Mouse (Mus musculus) hindbrain, embryonic 13.5 days (tissue): ENCODE data around the gene Emp3. TPM values are rescaled to one million over a fixed set of nuclear protein-coding genes. Genes with fewer than 3 reads are reported as not detected.
"Not testable (repeated sequence)": the region's sequence is repeated elsewhere in the genome, so short reads cannot be mapped to it uniquely, and the experiment has no call there.

Experiments used
- ATAC-seq: fragments of 200-750 bp; cut with Nextera tagmentation; 2 replicates; pipeline ENCODE4 v1.8.0; 2017; ENCODE audit warnings: moderate TSS enrichment; ENCODE audit not compliant: low FRiP score
- H3K27ac ChIP-seq: fragments of 300-500 bp; sonication (generic); 2 replicates; pipeline ENCODE4 v1.5.1; 2015; ENCODE audit warnings: inconsistent platforms, mild to moderate bottlenecking, moderate library complexity
- H3K27me3 ChIP-seq: fragments of 300-500 bp; sonication (generic); 2 replicates; pipeline ENCODE4 v1.6.1; 2015; ENCODE audit warnings: mild to moderate bottlenecking, inconsistent platforms
- H3K36me3 ChIP-seq: fragments of 300-500 bp; sonication (generic); 2 replicates; pipeline ENCODE4 v1.6.1; 2015; ENCODE audit warnings: mild to moderate bottlenecking, inconsistent platforms
- H3K4me1 ChIP-seq: fragments of 300-500 bp; sonication (generic); replicated peaks from 2 replicates; pipeline ENCODE4 v1.6.1; 2015; ENCODE audit warnings: inconsistent platforms
- H3K4me2 ChIP-seq: fragments of 300-500 bp; sonication (generic); 2 replicates; pipeline ENCODE4 v1.6.1; 2015; ENCODE audit warnings: inconsistent platforms, mild to moderate bottlenecking, moderate library complexity
- H3K4me3 ChIP-seq: fragments of 300-500 bp; sonication (generic); 2 replicates; pipeline ENCODE4 v1.5.1; 2015; ENCODE audit warnings: mild to moderate bottlenecking, inconsistent platforms
- H3K9ac ChIP-seq: fragments of 300-500 bp; sonication (generic); 2 replicates; pipeline ENCODE4 v1.6.1; 2015; ENCODE audit warnings: mild to moderate bottlenecking, inconsistent platforms
- H3K9me3 ChIP-seq: fragments of 300-500 bp; sonication (generic); 2 replicates; pipeline ENCODE4 v1.6.1; 2016; ENCODE audit warnings: inconsistent platforms
- WGBS: fragments of 180-500 bp; shearing (Covaris S2); methylation state at CpG from one replicate; pipeline ENCODE4 v1.1.7; 2015; 5-methylcytosine and 5-hydroxymethylcytosine counted together
- polyA plus RNA-seq: library from polyadenylated mRNA; unstranded; fragments of >200 nt; fragmentation: Nextera tagmentation; extraction: Ambion mirVana; gene quantifications from 2 replicates; pipeline ENCODE4 v1.2.1, GENCODE M21; 2015

Emp3 gene
- polyA plus RNA-seq = 33.7 and 45.9 TPM in 2 replicates

DNA sequence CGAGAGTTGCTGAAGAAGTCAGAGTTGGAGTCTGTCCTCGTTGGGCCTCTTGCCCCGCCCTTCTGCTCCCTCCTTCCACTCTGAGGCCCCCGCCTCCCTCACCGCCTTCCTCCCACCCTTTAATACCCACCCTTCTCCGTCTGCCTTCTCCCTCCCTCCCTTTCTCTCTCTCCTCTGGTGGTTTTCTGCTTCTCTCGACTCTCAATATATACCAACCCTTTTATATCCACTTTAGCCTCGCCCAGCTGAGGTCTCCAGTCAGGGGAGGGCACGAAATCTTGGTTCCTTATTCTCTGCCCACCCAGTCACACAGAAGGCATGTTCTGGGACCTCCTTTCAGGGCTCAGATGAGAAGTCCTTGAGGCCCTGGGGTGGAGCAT is at the start of gene Emp3:
Emp3 (minus strand) TSS at position 163 of the 380 bp plus-strand sequence.
- peak within 1 kb of the TSS; percentile 11 for H3K4me3 ChIP-seq

DNA sequence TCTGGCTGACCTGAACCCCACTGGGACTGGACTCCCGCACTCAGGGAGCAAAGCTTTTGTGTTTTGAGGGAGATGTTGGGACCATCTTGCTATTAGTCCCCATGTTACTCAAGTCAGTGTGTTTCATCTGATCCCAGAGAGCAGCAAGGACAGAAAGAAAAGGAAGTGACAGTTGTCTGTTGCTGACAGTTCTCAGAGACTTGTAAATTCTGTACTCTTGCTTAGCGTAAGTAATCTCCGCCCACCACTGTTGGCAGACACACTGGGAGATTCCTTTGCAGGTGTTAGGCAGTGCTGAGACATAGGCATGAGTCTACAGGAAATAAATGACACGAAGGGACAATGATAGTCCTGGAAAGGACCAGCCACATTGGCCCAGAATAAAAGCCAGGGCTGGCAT is 35.4 kb upstream of the Emp3 start:
- ATAC-seq = no peak
- Histone ChIP-seq H3K4me1 (no peaks in the 10 kb centered on the region), H3K9me3 (no peaks in the 10 kb centered on the region), H3K36me3 (no peaks in the 10 kb centered on the region), H3K27me3 (no peaks in the 10 kb centered on the region), H3K4me2 (no peak overlapping the region), H3K27ac (no peak overlapping the region), H3K9ac (no peak overlapping the region), H3K4me3 (no peak overlapping the region)
- 72% methylated on average over 4 of the region's 4 CpGs for WGBS

More for the DNA sequence above, at the start of gene Emp3:
- Histone ChIP-seq H3K4me1 (peaks cover 31% of the 10 kb centered on the region), H3K4me2 (peak within 1 kb of the TSS; percentile 32), H3K27me3 (peaks cover 16% of the 10 kb centered on the region; the same call in 1 of the 2 replicates), H3K9me3 (no peaks in the 10 kb centered on the region), H3K27ac (no peak within 1 kb of the TSS), H3K36me3 (no peaks in the 10 kb centered on the region), H3K9ac (peak within 1 kb of the TSS; percentile 58; the same call in 1 of the 2 replicates)
- WGBS = 59% methylated on average over 9 of the region's 9 CpGs
- no peak for ATAC-seq

DNA sequence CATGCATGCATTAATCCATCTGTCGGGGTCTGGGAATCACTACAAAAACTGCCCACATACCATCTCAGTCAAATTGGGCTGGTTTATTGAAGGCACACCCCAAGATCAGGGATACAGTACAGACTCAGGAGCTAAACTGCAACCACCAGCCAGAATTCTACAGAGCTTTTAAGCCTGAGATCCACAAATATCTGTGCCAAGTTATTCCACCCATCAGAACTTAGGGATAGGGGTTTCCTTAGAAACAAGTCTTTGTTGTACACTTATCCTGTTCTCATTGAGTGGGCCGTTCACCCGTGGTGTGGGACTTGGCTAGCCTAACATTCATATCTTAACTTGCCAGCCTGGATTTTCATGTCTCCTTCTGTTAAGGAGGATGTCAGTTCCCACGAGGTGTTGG is 27.9 kb upstream of the Emp3 start:
- Histone ChIP-seq H3K9ac (no peak overlapping the region), H3K27me3 (no peaks in the 10 kb centered on the region), H3K9me3 (no peaks in the 10 kb centered on the region), H3K4me1 (no peaks in the 10 kb centered on the region), H3K4me3 (no peak overlapping the region), H3K4me2 (no peak overlapping the region), H3K36me3 (no peaks in the 10 kb centered on the region), H3K27ac (no peak overlapping the region)
- no peak for ATAC-seq
- WGBS = 82% methylated on average over 4 of the region's 4 CpGs

DNA sequence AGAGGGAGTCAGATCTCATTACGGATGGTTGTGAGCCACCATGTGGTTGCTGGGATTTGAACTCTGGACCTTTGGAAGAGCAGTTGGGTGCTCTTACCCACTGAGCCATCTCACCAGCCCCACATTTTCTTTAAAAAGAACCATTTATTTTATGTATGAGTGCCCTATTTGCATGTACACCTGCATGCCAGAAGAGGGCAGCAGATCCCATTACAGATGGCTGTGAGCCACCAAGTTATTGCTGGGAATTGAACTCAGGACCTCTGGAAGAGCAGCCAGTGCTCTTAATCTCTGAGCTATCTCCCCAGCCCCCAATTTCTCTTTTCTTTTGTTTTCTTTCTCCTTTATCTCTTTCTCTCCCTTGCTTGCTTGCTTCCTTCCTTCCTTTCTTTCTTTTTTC is 22.1 kb upstream of the Emp3 start:
- H3K4me3 ChIP-seq, H3K27me3 ChIP-seq, H3K9me3 ChIP-seq, H3K27ac ChIP-seq, H3K9ac ChIP-seq, ATAC-seq, H3K4me1 ChIP-seq, H3K4me2 ChIP-seq, H3K36me3 ChIP-seq: not testable (repeated sequence)
- 78% methylated on average over 1 of the region's 1 CpGs for WGBS

DNA sequence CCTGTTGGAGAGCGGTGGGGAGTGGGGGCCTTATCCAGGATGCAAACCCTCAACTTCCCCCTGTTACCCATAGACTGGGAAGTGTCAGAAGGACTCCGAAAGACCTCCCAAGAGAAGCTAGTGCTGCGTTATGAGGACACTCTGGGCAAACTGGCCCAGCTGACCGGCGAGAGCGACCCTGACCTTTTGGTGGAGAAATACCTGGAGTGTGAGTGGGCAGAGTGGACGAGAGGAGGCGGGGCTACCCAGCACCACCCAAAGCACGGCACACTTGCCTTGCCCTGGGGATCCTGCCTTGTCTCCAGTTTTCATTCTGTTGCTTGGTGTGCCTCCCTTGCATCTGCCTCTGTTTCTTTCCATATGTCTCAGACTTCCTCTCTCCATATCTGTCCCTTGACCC is 20.8 kb upstream of the Emp3 start:
- H3K27me3 ChIP-seq = no peaks in the 10 kb centered on the region
- no peak overlapping the region for H3K27ac ChIP-seq
- no peak for ATAC-seq

DNA sequence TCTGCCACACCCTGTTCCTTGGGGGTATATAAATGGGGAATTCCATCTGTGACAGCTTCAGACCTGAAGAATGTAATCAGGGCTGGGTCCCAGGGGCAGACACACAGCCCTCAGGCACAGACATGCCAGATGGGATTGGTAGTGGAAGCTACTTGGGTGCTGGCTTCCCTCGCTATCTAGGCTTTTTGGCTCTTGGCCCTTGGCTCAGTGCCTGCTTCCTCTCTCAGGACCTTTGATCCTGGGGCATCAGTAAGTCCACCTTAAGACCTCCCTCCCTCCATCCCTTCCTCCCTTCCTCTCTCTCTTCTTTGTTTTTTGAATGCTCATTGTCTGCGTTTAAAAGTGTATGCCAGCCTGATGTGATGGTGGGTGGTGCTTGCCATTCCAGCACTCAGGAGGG is 18.6 kb upstream of the Emp3 start:
- Histone ChIP-seq H3K9me3 (no peaks in the 10 kb centered on the region), H3K4me3 (no peak overlapping the region), H3K9ac (no peak overlapping the region), H3K27ac (no peak overlapping the region), H3K4me1 (no peaks in the 10 kb centered on the region), H3K36me3 (no peaks in the 10 kb centered on the region), H3K4me2 (no peak overlapping the region), H3K27me3 (no peaks in the 10 kb centered on the region)
- no peak for ATAC-seq
- WGBS = 41% methylated on average over 2 of the region's 2 CpGs

More for the DNA sequence above, 20.8 kb upstream of the Emp3 start:
- H3K4me3 ChIP-seq = no peak overlapping the region
- no peaks in the 10 kb centered on the region for H3K36me3 ChIP-seq
- WGBS = 90% methylated on average over 9 of the region's 9 CpGs
- H3K4me2 ChIP-seq = no peak overlapping the region
- no peaks in the 10 kb centered on the region for H3K9me3 ChIP-seq
- H3K9ac ChIP-seq = no peak overlapping the region
- H3K4me1 ChIP-seq = no peaks in the 10 kb centered on the region

DNA sequence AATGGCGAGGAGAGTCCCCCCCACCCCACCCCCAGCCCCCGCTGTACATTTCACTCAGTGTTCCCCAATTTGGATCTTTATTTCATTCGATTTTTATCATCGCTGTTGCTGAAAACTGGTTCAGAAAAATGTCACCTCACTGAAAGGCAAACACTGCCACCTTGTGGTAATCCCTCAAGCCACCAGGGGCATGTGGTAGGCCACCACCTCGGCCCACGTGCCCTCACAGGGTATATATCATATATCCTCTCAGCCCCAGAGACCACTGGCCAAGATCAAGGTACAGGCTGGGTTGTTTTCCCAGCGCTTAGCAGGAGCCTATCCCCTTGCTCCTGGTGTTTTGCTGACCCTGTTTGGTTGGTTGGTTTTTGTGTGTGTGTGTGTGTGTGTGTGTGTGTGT is 13.9 kb upstream of the Emp3 start:
- H3K4me2 ChIP-seq = no peak overlapping the region
- WGBS = 31% methylated on average over 7 of the region's 7 CpGs
- no peaks in the 10 kb centered on the region; the same call in 1 of the 2 replicates for H3K9me3 ChIP-seq
- no peak overlapping the region for H3K4me3 ChIP-seq
- no peak overlapping the region for H3K27ac ChIP-seq
- no peaks in the 10 kb centered on the region for H3K4me1 ChIP-seq
- H3K9ac ChIP-seq = no peak overlapping the region
- H3K36me3 ChIP-seq = no peaks in the 10 kb centered on the region
- no peak for ATAC-seq
- H3K27me3 ChIP-seq = no peaks in the 10 kb centered on the region

GRCm38 (mm10) chr7:45933766-45934165 is 12.6 kb upstream of the Emp3 start:
- ATAC-seq, H3K27ac ChIP-seq, H3K4me3 ChIP-seq, H3K9me3 ChIP-seq, H3K4me1 ChIP-seq, H3K36me3 ChIP-seq, H3K27me3 ChIP-seq, H3K4me2 ChIP-seq, H3K9ac ChIP-seq: not testable (repeated sequence)
- 89% methylated on average over 12 of the region's 12 CpGs for WGBS

DNA sequence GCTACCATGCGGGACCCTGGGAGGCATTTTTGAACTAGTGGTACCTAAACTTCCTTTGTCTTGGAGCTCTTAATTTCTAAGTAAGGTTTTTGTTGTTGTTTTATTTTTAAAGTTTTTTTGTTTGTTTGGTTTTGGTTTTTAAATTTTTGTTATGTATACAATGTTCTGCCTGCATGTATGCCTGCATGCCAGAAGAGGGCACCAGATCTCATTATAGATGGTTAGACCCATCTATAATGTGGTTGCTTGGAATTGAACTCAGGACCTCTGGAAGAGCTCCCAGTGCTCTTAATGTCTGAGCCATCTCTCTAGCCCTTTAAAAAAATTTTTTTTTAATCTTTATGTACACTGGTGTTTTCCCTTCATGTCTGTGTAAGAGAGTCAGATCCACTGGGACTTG is 8.5 kb upstream of the Emp3 start:
- no peak overlapping the region for H3K27ac ChIP-seq
- peaks cover 29% of the 10 kb centered on the region for H3K27me3 ChIP-seq
- no peak overlapping the region for H3K4me2 ChIP-seq
- no peak for ATAC-seq
- no peaks in the 10 kb centered on the region; the same call in 1 of the 2 replicates for H3K9me3 ChIP-seq
- no peak overlapping the region for H3K4me3 ChIP-seq
- no peaks in the 10 kb centered on the region; the same call in 1 of the 2 replicates for H3K36me3 ChIP-seq
- H3K4me1 ChIP-seq = 0 out of 2 replicates have a peak, but pooled peaks cover 3% of the 10 kb centered on the region
- H3K9ac ChIP-seq = no peak overlapping the region
- 83% methylated on average over 1 of the region's 1 CpGs for WGBS

DNA sequence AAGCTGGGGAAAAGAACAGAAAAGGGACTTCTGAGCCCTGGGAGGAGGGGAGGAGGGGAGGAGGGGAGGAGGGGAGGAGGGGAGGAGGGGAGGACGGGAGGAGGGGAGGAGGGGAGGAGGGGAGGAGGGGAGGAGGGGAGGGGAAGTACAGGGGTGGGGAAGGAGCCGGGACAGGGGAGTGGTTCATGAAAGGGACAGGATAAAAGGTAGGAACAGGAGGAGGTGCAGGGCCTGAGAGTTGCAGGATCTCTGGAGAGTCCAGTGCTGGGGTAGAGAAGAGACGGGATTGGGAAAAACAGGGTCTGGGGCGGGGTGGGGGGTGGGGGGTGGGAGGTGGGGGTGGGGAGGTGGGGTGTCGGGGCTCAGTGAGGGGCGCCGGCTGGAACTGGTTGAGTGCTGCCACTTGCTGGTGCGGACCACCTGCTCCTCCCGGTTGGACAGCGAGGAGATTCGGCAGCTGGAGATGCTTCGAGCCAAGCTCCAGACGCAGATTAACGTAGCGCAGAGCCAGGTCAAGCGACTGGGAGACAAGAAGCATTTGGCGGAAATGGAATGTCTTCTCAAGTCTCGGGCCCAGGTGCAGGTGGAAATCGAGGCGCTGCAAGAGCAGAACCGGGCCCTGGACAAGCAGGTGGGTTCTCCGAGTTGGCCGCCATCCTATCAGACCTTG is 7.6 kb upstream of the Emp3 start:
- H3K36me3 ChIP-seq = no peaks in the 10 kb centered on the region; the same call in 1 of the 2 replicates
- H3K4me1 ChIP-seq = peaks cover 9% of the 10 kb centered on the region; the same call in 1 of the 2 replicates
- H3K27me3 ChIP-seq = peaks cover 29% of the 10 kb centered on the region
- H3K9me3 ChIP-seq = no peaks in the 10 kb centered on the region; the same call in 1 of the 2 replicates
- no peak for ATAC-seq
- H3K4me3 ChIP-seq = no peak overlapping the region
- peak overlapping the region; percentile 33; the same call in 1 of the 2 replicates for H3K4me2 ChIP-seq
- no peak overlapping the region for H3K27ac ChIP-seq
- no peak overlapping the region for H3K9ac ChIP-seq
- WGBS = 13% methylated on average over 19 of the region's 23 CpGs

DNA sequence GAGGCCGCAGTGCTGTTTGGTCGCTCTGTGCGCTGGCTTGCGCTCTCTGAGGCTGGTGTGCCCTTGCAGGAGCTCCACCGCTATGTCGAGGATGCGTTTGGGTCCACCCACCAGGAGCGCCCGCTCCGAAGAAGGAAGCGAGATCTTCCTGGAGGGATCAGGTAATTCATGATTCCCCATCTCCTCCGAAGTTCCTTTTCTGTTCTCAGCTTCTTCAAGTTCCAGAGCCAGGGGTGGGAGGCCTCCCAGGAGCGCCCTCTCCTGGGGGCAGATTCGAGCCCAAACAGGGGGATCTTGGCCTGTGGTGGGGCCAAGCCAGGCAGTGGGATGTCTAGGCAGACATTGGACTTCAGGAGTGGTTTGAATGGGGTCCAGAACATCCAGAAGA is 3.2 kb upstream of the Emp3 start:
- H3K4me3 ChIP-seq = peak overlapping the region; percentile 44; the same call in 1 of the 2 replicates
- H3K9ac ChIP-seq = no peak overlapping the region; the same call in 1 of the 2 replicates
- no peaks in the 10 kb centered on the region for H3K9me3 ChIP-seq
- peak overlapping the region; percentile 61 for H3K4me2 ChIP-seq
- peaks cover 38% of the 10 kb centered on the region for H3K27me3 ChIP-seq
- no peak for ATAC-seq
- WGBS = 13% methylated on average over 14 of the region's 14 CpGs
- H3K27ac ChIP-seq = peak overlapping the region; percentile 86; the same call in 1 of the 2 replicates
- no peaks in the 10 kb centered on the region; the same call in 1 of the 2 replicates for H3K36me3 ChIP-seq
- H3K4me1 ChIP-seq = peaks cover 18% of the 10 kb centered on the region

DNA sequence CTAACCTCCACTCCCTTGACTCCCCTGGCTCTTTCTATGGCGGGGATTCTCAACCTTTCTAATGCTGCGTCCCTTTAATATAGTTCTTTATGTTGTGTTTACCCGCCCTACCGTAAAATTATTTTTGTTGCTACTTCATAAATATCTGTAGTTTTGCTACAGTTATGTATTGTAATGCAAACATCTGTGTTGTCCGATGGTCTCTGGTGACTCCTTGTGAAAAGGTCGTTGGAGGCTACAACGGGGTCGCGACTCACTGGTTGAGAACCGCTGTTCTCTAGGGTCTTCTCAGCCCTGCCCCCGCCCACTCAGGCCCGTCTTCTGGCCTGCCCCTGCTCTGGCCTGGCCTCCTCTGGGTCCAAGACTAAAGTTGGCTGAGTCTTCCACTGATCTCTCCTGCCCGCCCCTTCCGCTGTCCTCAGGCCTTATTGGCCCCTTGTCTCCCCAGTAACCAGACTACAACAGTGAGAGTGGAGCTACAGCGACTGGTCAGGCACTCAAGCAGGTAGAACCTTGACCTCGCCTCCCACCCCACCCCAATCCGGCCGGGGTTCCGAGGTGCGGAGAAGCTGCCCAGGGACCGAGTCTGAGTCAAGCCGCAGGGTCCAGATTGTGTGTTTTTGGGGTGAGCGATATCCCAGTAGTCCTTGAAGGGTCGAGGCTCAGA is 2.7 kb upstream of the Emp3 start, which contains the start of gene Ccdc114:
Ccdc114 (plus strand) TSS at position 311 of the 667 bp plus-strand sequence.
- Histone ChIP-seq H3K9me3 (no peaks in the 10 kb centered on the region), H3K9ac (peak within 1 kb of the TSS; percentile 64), H3K36me3 (no peaks in the 10 kb centered on the region; the same call in 1 of the 2 replicates), H3K4me2 (peak within 1 kb of the TSS; percentile 61), H3K27me3 (peaks cover 37% of the 10 kb centered on the region), H3K27ac (peak within 1 kb of the TSS; percentile 86), H3K4me1 (peaks cover 15% of the 10 kb centered on the region), H3K4me3 (peak within 1 kb of the TSS; percentile 44)
- WGBS = 4% methylated on average over 24 of the region's 24 CpGs
- peak; percentile 43 for ATAC-seq
